Mouse (Mus musculus): Measurements from ENCODE around the gene Th. TPM values are rescaled to one million over a fixed set of nuclear protein-coding genes. Genes with fewer than 3 reads are reported as not detected.
A peak's percentile ranks its signal among the peaks of the same experiment; 100 is the strongest.

Gene Th
- total RNA-seq (2015) (not detected in 2 replicates), total RNA-seq (2017) (not detected in 2 replicates)

GRCm38 (mm10) chr7:142931028-142931427 is at the start of gene Th:
Gene Th, minus strand, starts transcription at chr7:142931128.
- no peak for ATAC-seq (replicated peaks; ENCODE audit: poor library complexity)

- ATAC-seq (replicated peaks; ENCODE audit: poor library complexity) = peak; percentile 15
Measured at GRCm38 (mm10) chr7:142968809-142969511, 38.0 kb upstream of the Th start, which contains the start of gene Ascl2. Gene Ascl2, minus strand, starts transcription at chr7:142969264.

GRCm38 (mm10) chr7:142967884-142968808 is 37.2 kb upstream of the Th start:
- peak; percentile 55 for ATAC-seq (replicated peaks; ENCODE audit: poor library complexity)

DNA sequence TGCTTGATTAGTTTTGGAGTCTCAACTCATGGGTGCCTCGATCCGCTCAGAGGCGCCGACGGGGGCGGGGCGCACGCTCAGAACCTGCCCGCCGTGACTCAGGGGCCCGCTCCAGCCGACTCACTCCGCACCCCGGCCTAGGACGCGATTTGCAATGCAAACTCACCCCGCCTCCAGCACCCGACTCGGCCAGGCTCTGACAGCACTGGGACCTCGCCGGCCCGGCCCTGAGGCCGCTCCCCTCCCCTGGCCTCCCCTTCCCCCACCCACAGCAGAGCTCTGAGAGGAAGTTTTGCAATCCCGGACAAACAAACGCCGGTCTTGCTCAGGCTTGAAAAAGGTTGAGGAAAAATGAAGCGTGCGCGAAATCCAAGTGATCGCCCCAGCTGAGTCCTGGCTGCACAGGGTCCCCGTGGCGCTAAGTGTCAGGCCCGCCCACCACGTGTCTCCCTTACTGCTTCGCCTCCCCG is 36.5 kb upstream of the Th start:
- peak; percentile 63 for ATAC-seq (replicated peaks; ENCODE audit: poor library complexity)

GRCm38 (mm10) chr7:142959752-142960151 is 28.8 kb upstream of the Th start:
- no peak for ATAC-seq (replicated peaks; ENCODE audit: poor library complexity)

DNA sequence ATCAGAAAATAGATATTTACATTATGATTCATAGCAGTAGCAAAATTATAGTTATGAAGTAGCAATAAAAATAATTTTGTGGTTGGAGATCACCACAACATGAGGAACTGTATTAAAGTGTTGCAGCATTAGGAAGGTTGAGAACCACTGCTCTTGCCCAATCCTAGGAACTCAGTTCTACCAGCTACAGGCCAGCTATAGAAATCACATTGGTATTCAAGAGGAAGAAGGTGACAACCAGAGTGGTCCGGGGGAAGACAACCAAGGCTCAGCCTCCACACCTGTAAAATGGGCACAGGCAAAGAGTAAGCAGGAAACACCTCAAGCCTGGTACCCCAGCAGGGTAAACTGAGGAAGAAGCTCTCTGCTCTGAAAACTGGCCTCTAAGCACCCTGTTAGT is 27.9 kb upstream of the Th start:
- peak; percentile 89 for ATAC-seq (replicated peaks; ENCODE audit: poor library complexity)

GRCm38 (mm10) chr7:142956018-142956417 is 25.1 kb upstream of the Th start:
- no peak for ATAC-seq (replicated peaks; ENCODE audit: poor library complexity)

- ATAC-seq (replicated peaks; ENCODE audit: poor library complexity) = peak; percentile 75
Measured at GRCm38 (mm10) chr7:142949568-142949967, 18.6 kb upstream of the Th start.

DNA sequence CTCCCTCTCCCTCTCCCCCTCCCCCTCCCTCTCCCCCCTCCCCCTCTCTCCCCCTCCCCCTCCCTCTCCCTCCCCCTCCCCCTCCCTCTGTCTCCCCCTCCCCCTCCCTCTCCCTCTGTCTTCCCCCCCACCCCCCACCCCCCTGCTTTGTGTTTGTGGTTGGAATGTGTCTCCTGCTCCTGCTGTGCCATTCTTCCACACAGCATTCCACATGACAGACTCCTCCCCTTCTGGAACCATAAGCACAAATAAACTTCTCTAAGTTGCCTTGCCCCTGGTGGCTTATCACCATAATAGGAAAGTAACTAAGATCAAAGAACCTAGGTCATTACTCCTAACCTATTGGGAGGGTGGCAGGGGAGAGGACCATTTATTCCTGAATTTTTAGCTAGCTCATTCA is 6.7 kb upstream of the Th start:
- no peak for ATAC-seq (replicated peaks; ENCODE audit: poor library complexity)

DNA sequence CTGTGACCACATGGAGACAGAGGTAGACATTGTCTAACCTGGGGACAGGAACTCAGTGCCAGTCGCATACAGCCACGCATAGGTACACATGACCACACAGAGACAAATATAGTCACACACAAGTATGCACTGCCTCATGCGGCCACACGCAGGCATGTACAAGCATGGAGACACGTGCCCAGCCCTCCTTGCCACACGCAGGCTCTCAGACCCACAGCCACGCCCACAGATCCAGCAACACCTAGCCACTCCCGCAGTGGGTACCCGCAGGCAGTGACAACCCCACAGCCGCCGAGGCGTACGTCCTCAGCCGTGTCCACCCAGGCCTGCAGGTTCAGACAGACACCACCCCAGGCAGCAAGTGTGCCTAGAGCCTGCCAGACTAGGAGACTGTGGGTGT is 4.8 kb upstream of the Th start:
- ATAC-seq (replicated peaks; ENCODE audit: poor library complexity) = no peak

DNA sequence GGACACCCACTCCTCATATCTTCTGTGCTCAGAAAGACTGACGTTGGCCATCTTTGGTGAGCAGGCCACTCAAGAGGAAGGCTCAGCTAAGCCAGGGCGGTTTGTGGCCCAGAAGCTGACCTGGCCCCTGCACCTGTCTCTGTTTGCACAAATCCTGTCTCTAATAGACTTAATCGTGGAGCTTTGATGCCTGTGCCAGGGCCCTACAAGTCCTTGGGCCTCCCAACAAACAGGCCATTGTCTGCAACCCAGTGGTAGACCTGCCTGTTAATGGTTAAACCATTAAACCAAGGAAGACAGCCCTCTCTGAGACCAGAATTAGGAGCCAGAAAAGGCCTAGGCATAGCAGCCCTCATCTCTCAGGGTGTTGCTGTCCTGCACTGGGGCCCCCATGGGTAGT is 1.5 kb upstream of the Th start:
- no peak for ATAC-seq (replicated peaks; ENCODE audit: poor library complexity)

GRCm38 (mm10) chr7:142929516-142929915 is 1.4 kb downstream of the Th start:
- ATAC-seq (replicated peaks; ENCODE audit: poor library complexity) = no peak

DNA sequence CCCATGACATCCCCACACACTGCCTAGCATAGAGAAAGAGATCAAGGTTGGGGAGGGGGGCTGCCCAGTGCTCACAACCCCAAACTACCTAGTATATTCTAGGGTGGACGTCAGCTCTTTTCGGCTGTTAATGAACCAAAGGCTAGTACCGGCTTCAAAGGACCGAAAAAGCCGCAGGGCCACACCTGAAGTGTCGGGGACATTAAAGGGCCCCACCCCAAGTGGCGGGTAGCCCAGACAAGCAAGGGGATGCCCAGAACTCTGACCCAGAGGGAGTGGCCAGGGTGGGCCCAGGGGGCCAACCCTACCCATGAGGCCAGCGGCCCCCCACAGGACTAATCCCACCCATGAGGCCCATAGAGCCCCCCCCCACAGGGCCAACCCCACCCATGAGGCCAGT is 3.6 kb downstream of the Th start:
- ATAC-seq (replicated peaks; ENCODE audit: poor library complexity) = no peak

DNA sequence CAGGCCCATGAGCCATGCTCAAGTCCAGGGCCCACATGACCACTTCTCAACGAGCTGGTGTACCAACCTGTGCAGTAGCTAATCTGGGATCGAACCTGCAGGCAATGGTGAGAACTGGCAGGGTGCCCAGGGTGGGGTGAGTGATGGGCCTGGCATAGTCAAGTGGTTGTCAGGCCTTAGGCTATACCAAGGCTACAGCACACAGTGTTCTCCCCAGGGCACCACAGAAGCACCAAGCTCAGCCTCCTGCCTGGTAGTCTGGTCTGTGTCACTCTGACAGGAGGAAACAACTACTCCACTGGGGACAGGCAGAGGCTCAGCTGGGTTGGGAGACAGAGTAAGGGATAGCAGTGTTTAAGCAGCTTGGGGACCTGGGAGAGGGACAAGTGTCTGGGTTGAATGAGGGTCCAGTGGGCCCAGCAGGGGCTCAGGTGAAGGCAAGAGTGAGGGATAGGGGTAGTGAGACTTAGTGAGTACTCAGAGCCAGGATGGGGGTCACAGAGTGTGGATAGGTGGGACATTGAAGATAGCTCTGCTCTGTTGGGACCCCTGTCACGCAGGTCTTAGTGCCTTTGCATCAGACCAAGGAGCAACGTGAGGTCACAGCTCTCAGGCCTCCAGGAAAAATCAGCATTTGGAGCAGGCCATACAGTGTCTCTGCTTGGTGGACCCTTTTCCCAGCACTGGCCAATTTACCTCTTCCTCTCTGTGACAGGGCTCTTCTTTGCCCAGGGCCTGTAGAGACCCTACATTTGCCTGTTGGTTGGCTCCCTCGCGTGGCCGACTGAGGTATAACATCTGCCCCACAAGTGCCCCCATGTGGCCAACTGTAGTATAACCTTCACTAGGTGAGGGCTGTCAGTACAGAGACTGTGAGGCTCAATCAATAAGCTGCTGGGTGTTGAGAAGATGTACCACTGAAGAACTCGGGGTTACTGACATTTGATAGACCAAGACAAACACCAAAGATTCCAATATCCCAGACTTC is 12.0 kb downstream of the Th start:
- peak; percentile 100 for ATAC-seq (replicated peaks; ENCODE audit: poor library complexity)

DNA sequence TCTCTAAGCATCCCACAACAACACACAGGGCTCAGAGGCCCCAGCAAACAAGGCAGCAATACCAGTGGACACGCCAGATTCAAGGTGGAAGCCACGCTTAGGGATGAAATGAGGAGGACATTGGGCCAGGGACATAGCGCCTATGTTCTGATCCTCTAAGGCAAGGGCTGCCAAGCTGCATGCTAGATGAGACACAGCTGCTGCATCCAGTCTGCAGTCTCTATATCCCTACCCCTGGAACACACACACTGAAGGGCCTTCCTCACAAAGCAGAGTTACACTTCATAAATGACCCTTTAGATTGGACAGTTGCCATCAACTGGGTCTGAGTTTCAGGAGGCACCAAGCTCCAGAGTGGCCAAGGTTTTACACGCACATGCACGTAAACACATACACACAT is 13.3 kb downstream of the Th start:
- no peak for ATAC-seq (replicated peaks; ENCODE audit: poor library complexity)

DNA sequence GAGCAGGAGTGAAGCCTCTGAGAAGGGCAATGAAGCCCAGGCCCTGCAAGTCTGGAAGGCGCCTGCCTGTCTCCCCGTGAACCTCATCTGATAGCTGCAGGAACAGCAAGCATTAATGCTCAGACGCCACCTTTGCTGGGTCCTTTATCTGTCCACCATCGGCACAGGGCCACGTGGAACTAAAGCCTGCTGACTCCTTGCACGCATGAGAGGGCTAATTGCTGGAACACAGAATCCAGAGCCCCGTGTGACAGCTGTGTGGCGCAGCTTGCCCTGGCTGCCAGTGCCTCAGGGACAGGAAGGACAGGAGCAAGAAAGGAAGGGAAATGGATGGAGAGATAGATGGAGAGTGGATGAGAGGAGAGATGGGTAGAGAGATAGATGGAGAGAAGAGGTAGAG is 14.8 kb downstream of the Th start:
- no peak for ATAC-seq (replicated peaks; ENCODE audit: poor library complexity)

DNA sequence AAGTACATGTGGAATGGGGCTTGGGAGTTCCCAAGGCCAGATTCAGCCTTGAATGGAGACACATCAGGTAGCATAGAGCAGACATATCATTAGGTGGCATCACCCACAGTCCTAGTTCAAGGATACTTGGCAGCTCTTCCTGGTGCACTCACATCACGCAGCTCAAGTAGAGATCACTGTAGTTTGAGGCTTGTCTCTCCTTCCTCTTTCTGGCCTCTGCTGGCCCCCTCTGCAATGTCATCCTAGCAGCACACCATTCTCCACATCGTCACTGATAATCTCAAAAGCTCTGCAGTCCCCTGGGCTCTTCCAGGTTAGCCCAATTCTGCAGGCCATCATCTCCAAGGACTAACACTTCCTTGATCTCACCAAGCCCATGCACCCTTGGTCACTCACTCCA is 19.2 kb downstream of the Th start:
- ATAC-seq (replicated peaks; ENCODE audit: poor library complexity) = peak; percentile 47

DNA sequence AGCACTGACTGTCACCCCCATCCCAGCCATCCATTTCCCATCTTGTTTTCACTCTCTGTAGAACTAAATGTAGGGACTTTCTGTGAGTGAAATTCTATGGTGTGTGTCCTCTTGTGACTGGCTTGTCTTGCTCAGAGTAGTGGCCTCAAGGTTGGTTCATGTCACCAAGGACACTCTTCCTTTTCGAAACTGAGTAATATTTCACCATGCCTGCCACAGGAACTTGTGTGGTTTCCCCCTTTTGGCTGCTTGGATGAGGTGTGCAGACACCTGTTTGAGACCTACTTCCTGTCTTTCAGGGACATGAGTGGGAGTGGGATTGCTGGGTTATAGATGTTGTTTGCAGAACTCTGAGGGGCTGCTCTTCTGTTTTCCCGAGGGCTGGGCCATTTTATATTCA is 20.8 kb downstream of the Th start:
- peak; percentile 60 for ATAC-seq (replicated peaks; ENCODE audit: poor library complexity)

DNA sequence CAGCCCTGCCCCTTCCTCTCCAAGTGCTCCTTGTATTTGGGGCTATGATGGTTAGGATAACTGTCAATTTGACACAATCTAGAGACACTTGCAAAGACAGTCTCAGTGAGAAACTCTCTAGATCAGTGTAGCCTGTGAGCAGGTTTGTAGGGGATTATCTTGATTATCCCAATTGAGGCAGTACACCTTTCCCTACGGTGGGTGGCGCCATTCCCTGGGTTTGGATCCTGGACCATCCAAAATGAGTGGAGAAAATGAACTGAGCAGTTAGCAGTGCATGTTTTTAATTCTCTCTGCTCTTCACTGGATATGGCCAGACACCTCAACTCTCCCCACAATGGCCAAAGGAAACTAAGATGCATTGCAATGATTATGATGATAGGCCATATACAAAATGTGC is 21.3 kb downstream of the Th start:
- ATAC-seq (replicated peaks; ENCODE audit: poor library complexity) = no peak

DNA sequence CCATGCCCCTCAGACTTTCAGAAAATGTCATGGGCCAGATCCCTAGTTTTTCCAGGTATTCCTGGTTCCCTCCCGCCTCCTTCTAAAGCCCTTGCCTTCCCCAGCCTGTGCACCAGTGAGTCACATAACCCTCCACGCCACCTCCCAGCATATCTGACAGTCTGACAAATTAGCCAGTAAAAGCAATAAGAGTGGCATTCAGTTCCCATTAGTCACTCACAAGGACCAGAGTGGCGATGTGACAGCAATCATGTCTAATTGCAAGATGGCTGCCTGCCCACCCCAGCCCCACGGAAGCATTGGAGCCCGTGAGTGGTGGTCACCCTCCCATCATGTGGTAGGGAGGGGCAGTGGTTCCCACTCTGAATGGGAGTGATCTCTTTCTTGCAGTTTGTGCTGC is 25.3 kb downstream of the Th start:
- no peak for ATAC-seq (replicated peaks; ENCODE audit: poor library complexity)

GRCm38 (mm10) chr7:142904331-142904730 is 26.6 kb downstream of the Th start:
- ATAC-seq (replicated peaks; ENCODE audit: poor library complexity) = no peak

All from megakaryocyte progenitor cell, adult 5-6 weeks (primary cell).